Mouse (Mus musculus): Measurements from ENCODE around the gene Dnase2a.

Gene Dnase2a

GRCm38 (mm10) chr8:84970135-84970790 lies 61.9 kb downstream of the Dnase2a start:
- peak; percentile 64 for DNase-seq (ENCODE audit: low spot score)

GRCm38 (mm10) chr8:84970913-84971312 lies 62.6 kb downstream of the Dnase2a start:
- no peak for DNase-seq (ENCODE audit: low spot score)

Measured in embryo, embryonic 10.5 days (tissue).